Mouse (Mus musculus) cerebellum, adult 11 months (tissue): ENCODE results near the gene Myo15b.

ENCODE experiments used
- DNase-seq: peaks from one replicate; pipeline ENCODE4 v3.0.0; 2022

Gene Myo15b

DNA sequence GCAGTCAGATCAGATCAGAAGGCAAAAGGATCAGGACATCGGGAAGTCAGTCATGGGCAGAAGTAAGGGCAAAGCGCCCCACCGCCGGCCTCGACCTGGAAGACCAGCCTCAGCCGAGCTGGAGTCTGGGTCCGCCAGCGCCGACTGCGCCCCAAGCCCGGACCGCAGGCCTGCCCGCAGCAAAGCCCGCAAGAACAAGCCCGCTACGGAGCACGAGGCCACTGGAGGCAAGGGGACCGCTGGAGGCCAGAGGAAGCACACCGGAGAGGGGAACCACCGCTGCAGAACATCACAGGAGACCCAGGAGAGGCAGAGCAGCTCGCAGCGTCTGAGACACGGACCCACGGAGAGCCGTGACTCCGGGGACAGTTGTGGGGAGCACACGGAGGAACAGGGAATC is at the start of gene Myo15b:
Gene Myo15b (plus strand): TSS at position 53 of the 400 bp plus-strand sequence.
- DNase-seq: no peak

DNA sequence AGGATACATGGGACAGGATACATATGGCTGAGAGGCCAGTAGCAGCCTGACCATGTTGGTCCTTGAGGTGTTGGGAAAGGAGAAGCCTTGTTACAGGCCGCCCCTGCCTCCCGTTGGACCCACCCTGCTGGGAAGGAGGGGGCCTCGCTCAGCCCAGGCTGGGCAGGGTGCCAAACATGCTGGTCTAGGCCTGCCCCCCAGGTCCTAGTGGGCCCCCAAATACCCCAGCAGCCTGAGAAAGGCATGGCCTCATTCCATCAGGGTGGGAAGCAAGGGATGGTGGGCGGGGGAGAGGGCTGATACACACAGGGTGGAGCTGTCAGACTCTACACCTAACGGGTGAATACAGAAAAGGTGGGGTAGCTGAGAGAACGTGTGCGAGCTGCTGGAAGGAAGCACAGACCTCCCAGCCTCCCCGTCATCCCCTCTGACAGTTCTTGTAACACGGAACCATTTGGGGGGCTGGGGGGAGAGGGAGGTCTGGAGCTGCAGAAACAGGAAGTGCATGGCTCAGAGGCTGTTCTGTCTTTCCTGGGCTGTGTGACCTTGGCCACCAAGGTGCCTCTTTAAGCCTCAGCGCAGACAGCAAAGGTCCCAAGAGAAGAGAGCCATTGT is 49.4 kb upstream of the Myo15b start:
- no peak for DNase-seq

DNA sequence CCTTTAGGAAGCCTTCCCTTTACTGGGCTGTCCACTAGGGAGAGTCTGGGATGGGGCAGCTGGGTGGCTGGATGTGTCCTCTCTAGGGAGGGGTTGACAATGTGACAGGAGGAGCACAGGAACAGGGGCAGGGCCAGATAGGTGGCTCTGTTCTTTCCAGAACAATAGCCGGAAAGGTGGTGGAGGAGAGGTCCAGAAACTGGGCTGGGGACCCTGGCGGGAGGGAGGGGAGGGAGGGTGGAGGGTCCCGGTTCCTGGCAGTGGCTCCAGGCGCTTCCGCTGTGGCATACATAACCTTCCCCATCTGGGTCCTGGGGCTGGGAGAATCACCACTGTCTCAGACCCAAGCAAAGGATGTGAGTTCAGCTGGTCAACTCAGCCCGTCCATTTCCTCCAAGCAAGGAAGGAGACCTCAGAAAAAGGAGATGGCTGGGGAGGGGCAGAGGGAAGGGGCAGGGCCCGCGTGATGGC is 48.9 kb upstream of the Myo15b start:
- DNase-seq: no peak

- DNase-seq: no peak
Observed at GRCm38 (mm10) chr11:115810377-115810776, 47.8 kb upstream of the Myo15b start.

DNA sequence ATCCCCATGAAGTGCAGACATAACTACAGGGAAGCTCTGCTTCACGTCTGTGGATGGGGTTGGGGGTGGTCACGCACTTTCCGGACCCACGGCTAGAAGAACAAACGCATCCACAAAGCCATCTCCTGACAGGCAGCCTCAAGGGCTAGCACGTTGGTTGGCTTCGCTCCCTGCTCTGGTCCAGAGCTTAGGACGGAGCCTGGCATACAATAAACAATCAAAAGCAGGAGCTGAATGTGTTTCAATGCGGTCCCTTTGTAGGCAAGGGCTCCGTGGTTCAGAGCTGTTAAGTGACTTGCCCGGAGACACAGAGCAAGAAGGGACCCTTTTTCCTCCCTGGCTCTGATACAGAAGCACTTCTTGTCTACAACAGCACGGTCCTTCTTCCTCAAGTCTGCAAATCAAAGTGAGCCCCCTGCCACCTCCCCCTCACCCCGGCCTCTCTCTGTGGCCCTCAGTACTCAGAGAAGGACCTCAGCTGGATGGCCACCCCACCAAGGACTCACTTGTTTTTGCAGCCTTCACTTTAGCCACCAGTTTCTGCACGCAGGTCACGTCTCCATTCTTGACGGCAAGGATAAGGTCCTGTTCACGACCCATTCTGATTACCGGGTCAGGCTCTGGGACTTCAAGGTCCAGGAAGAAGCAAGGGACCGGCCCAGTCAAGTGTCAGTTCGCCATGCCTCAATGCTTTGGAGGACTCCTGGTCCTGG is 46.7 kb upstream of the Myo15b start:
- DNase-seq: no peak

DNA sequence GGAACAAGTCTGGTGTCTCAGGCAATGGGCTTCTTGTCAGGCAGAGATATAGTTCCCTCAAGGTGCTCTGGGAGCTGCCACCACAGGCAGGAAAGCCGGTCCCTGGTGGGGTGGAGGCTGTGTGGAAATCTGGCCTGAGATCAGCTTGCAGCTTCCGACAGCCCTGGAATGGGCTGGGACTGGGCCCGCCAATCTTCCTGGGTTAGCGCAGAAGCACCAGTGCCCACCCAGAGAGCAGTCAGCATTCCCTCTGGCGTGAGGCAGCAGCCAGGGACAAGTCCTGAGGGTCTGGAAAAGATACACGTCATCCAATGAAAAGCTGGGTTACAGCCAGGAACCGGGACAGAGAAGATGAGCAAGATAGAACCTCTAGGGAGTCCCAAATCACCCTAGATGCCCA is 46.1 kb upstream of the Myo15b start:
- no peak for DNase-seq

- peak; percentile 41 for DNase-seq
Observed at GRCm38 (mm10) chr11:115812533-115813420, 45.4 kb upstream of the Myo15b start.

GRCm38 (mm10) chr11:115813507-115814296 is 44.5 kb upstream of the Myo15b start, which contains the start of gene Caskin2:
TSS of gene Caskin2 (minus strand) at chr11:115813639.
- DNase-seq: peak; percentile 94

DNA sequence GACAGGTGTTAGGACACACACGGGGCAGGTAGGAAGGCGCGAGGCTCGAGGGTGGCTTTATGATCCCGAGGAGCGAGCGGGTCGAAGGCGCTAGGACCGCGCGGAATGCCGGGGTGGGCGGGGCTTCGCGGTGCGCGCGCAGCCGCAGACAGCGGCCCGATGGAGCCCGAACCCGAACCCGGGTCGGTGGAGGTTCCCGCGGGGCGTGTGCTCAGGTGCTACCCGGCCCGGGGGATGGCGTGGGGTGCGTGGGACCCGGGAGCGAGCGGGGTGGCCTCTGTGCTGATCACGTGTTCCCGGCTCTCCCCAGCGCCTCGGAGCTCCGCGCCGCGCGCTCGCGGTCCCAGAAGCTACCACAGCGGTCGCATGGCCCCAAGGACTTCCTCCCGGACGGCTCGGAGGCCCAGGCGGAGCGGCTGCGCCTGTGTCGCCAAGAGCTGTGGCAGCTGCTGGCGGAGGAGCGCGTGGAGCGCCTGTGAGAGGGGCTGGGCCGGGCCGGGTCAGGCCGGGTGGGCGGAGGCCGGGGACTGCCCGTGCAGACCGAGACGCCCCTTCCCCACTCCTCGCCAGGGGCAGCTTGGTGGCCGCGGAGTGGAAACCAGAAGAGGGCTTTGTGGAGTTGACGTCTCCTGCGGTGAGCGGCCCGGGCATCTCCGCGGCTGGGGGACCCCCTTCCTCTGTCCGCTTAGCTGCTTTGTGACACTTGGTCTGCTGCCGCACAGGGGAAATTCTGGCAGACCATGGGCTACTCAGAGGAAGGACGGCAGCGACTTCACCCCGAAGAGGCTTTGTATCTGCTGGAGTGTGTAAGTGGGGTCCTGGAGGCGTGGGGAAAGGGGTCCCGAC is 43.4 kb upstream of the Myo15b start, which contains the start of gene Tsen54:
Gene Tsen54 (plus strand): TSS at position 120 of the 846 bp plus-strand sequence.
- peak; percentile 87 for DNase-seq

- no peak for DNase-seq
Observed at GRCm38 (mm10) chr11:115817331-115817730, 40.9 kb upstream of the Myo15b start.

- no peak for DNase-seq
Observed at GRCm38 (mm10) chr11:115819915-115820623, 38.1 kb upstream of the Myo15b start.

DNA sequence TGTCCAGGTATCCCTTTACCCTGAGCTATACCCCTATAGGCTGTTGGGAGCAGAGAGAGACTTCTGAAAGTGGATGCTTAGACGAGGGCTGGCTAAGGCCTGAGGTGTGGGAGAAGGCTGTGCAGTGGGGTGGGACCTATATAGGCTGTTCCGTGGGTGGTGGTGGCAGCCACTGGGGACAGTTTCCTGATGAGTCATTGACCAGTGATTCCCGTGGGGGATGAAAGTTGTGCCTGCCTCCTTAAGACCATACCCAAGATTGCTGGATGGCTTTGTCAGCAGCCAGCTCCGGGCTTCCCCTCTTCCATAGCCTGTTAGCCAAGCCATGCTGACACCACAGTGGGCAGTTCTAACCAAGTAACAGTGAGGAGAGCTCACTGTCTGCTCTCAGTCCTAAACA is 37.2 kb upstream of the Myo15b start:
- no peak for DNase-seq

GRCm38 (mm10) chr11:115823774-115824740 is 34.1 kb upstream of the Myo15b start, which contains the start of gene Llgl2:
TSS of gene Llgl2 (plus strand) at chr11:115824049.
- DNase-seq: peak; percentile 74

DNA sequence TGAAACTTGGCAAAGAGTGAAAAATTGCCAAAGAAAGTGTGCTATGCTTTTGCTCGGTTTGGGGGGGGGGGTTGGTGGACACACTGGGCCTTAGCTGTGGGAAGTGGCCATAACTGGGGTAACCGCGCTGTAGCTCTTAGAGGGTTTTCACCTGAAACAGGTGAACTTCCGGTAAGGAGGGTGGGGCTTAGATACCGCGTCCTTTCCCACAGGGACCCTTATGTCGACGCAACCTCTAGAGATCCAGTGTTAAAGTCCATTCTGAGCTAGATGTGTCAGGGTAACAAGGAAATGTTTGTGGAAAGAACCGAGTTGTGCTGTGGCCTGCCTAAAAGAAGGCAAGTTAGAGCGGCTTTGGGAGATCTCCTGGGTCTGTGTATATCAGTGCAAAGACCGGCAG is 33.4 kb upstream of the Myo15b start:
- no peak for DNase-seq

DNA sequence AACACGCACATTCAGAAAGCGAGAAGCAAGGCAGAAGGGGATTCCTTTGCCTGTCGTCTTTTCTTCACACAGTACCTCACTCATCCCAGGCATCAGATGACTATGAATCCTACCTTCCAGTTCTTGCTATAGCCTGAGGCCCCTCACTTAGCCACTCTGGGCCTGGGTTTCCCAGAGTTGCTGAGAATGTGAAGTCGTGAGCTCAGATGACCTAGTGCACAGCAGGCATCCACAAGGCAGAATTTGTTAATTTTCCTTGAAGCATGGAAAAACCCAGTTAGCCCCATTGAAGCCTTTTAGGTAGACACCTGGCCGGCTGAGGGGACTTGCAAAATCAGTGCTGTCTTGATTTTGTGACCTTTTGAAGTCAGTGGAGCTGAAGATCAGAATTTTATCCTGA is 31.7 kb upstream of the Myo15b start:
- no peak for DNase-seq

DNA sequence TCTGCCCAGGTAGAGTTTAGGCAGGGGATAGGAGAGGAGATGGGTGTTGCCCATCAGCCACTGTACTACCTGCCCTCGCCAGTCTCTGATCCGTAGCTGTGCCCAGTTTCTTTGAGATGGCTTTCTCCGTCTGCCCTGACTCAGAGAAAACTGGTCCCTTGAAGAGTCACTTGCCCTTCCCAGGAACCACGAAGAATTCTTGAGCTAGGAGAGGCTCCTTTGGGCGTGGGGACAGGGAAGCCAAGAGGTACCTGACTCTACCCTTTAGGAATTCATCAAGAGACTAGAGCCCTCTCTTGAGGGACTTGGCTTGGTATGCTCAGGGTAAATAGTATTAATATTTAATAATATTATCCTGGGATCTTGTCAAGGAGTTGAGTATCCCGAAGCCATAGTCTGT is 30.6 kb upstream of the Myo15b start:
- DNase-seq: no peak

DNA sequence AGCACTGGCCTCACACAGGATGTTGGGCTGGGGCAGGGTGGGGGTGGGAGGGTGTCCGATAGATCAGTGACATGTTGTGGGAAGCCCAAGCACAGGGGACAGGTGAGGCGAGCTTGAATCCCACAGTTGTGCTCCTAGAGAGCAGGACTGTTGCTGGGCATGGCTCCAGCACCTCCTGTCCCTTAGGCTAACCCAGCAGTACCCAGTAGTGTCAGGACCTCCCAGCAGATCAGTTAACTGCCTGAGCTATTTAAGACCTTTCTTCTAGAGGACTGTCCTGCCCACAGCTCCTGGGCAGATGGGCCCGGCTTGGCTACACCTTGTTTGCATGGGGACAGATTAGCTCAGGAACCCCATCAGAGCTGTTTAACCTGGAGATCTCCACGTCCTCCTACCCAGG is 29.2 kb upstream of the Myo15b start:
- no peak for DNase-seq

DNA sequence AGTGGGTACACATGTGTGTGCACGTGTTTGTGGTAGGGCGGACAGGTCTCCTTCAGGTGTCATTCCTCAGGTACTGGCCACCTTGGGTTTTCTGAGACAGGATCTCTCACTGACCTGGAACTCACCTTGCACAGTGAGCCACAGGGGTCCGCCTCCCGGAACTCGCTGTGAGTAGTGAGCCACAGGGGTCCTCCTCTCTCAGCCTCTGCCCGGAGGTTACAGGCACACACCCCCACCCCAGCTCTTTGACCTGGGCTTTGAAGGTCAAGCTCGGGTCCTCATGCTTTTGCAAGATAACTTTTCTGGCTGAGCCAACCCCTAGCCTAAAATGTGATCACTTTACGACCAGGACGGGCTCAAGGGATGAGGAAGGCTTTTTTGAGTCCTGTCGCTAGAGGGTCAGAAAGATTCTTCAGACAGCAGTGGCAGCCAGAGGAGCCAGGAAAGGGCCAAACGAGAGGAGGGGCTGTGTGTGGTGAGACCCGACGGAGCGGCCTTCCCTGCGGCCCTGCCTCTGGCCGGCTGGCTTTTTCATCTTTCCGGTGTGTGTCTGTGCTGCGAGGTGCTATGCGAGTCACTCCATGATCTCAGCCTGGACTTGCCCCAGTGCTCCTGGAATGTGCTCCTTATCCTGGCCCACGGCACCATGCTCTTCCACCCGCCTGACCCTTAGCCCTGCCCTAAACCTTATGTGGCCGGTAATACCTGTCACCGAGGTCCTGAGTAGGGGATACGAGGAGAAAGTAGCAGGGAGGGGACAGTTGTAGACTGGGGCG is 27.5 kb upstream of the Myo15b start:
- no peak for DNase-seq

- no peak for DNase-seq
Observed at GRCm38 (mm10) chr11:115831518-115831917, 26.7 kb upstream of the Myo15b start.
